Mouse (Mus musculus) liver, embryonic 11.5 days (tissue): ENCODE data around the gene AA986860. TPM values are rescaled to one million over a fixed set of nuclear protein-coding genes. Genes with fewer than 3 reads are reported as not detected.

Experiments used
- ATAC-seq: fragments of 200-750 bp; cut with Nextera tagmentation; replicated peaks from 2 replicates; pipeline ENCODE4 v1.8.0; 2017; ENCODE audit warnings: moderate number of reproducible peaks, mild to moderate bottlenecking, moderate TSS enrichment, moderate library complexity; ENCODE audit not compliant: low FRiP score
- DNase-seq: peaks from one replicate; pipeline ENCODE4 v3.0.0-alpha.2; 2017; ENCODE audit warnings: low spot score
- H3K27ac ChIP-seq: fragments of 300-500 bp; sonication (generic); 2 replicates; pipeline ENCODE4 v1.5.1; 2014; ENCODE audit warnings: mild to moderate bottlenecking, low read depth, low read length, control low read depth
- H3K27me3 ChIP-seq: fragments of 300-500 bp; sonication (generic); replicated peaks from 2 replicates; pipeline ENCODE4 v1.6.1; 2014; ENCODE audit warnings: low read length, mixed read lengths; ENCODE audit not compliant: control insufficient read depth, insufficient read depth
- H3K36me3 ChIP-seq: fragments of 300-500 bp; sonication (generic); 2 replicates; pipeline ENCODE4 v1.6.1; 2014; ENCODE audit warnings: mild to moderate bottlenecking, low read length, moderate library complexity, mixed read lengths; ENCODE audit not compliant: control insufficient read depth, insufficient read depth
- H3K4me1 ChIP-seq: fragments of 300-500 bp; sonication (generic); replicated peaks from 2 replicates; pipeline ENCODE4 v1.6.1; 2014; ENCODE audit warnings: low read length, mixed read lengths; ENCODE audit not compliant: control insufficient read depth, insufficient read depth
- H3K4me2 ChIP-seq: fragments of 300-500 bp; sonication (generic); 2 replicates; pipeline ENCODE4 v1.6.1; 2014; ENCODE audit warnings: mild to moderate bottlenecking, control low read depth, moderate library complexity
- H3K4me3 ChIP-seq: fragments of 300-500 bp; sonication (generic); 2 replicates; pipeline ENCODE4 v1.5.1; 2014; ENCODE audit warnings: low read depth, low read length, control low read depth
- H3K9ac ChIP-seq: fragments of 300-500 bp; sonication (generic); 2 replicates; pipeline ENCODE4 v1.6.1; 2014; ENCODE audit warnings: low read depth, low read length, control low read depth
- H3K9me3 ChIP-seq: fragments of 300-500 bp; sonication (generic); 2 replicates; pipeline ENCODE4 v1.6.1; 2016; ENCODE audit warnings: low read length, inconsistent platforms, mixed read lengths; ENCODE audit not compliant: control insufficient read depth
- WGBS: fragments of 180-500 bp; shearing (Covaris S2); extraction: QIAGEN DNeasy Blood & Tissue Kit; methylation state at CpG from one replicate; pipeline ENCODE4 v1.1.7; 2014; 5-methylcytosine and 5-hydroxymethylcytosine counted together
- polyA plus RNA-seq: library from polyadenylated mRNA; unstranded; fragments of >200 nt; fragmentation: Nextera tagmentation; extraction: Ambion mirVana; gene quantifications from 2 replicates; pipeline ENCODE4 v1.2.1, GENCODE M21; 2014

The AA986860 gene
- polyA plus RNA-seq, 1 experiment from 2014 or later = 7.1 TPM

- Histone ChIP-seq H3K4me1 (peaks cover 25% of the 10 kb centered on the region), H3K27me3 (no peaks in the 10 kb centered on the region), H3K9ac (no peak within 1 kb of the TSS), H3K36me3 (no peaks in the 10 kb centered on the region), H3K9me3 (no peaks in the 10 kb centered on the region), H3K27ac (no peak within 1 kb of the TSS), H3K4me3 (no peak within 1 kb of the TSS), H3K4me2 (no peak within 1 kb of the TSS)
- ATAC-seq = no peak
- WGBS = 77% methylated on average over 2 of the region's 2 CpGs
- DNase-seq = no peak
These were observed 2.6 kb upstream of the AA986860 start, which contains the start of gene Pfkfb2 for GRCm38 (mm10) chr1:130729153-130729552. Gene Pfkfb2 (minus strand): TSS chr1:130729253.

GRCm38 (mm10) chr1:130732706-130733658 is 1.2 kb downstream of the AA986860 start:
- WGBS = 66% methylated on average over 13 of the region's 13 CpGs
- Histone ChIP-seq H3K27me3 (no peaks in the 10 kb centered on the region), H3K9me3 (no peaks in the 10 kb centered on the region), H3K4me1 (peaks cover 45% of the 10 kb centered on the region), H3K27ac (peak overlapping the region; percentile 61), H3K4me2 (peak overlapping the region; percentile 74), H3K36me3 (no peaks in the 10 kb centered on the region), H3K4me3 (peak overlapping the region; percentile 49), H3K9ac (peak overlapping the region; percentile 43)
- DNase-seq (no peak), ATAC-seq (peak; percentile 48)

- H3K9ac ChIP-seq = no peak overlapping the region
- peak overlapping the region; percentile 49 for H3K4me3 ChIP-seq
- peak overlapping the region; percentile 61; the same call in 1 of the 2 replicates for H3K27ac ChIP-seq
- WGBS = 82% methylated on average over 4 of the region's 4 CpGs
- H3K9me3 ChIP-seq = no peaks in the 10 kb centered on the region
- no peak for ATAC-seq
- DNase-seq = no peak
- H3K36me3 ChIP-seq = no peaks in the 10 kb centered on the region
- H3K4me1 ChIP-seq = peaks cover 51% of the 10 kb centered on the region
- peak overlapping the region; percentile 74 for H3K4me2 ChIP-seq
- no peaks in the 10 kb centered on the region for H3K27me3 ChIP-seq
These were observed 1.9 kb downstream of the AA986860 start for GRCm38 (mm10) chr1:130733671-130734070.

- H3K4me1 ChIP-seq = peaks cover 58% of the 10 kb centered on the region
- no peak for DNase-seq
- no peaks in the 10 kb centered on the region for H3K9me3 ChIP-seq
- 74% methylated on average over 5 of the region's 5 CpGs for WGBS
- 0 out of 2 replicates have a peak overlapping the region, but pooled peaks have one; percentile 74 for H3K4me2 ChIP-seq
- H3K9ac ChIP-seq = no peak overlapping the region
- H3K27me3 ChIP-seq = no peaks in the 10 kb centered on the region
- ATAC-seq = no peak
- H3K36me3 ChIP-seq = no peaks in the 10 kb centered on the region
- no peak overlapping the region for H3K27ac ChIP-seq
- no peak overlapping the region for H3K4me3 ChIP-seq
These were observed 2.7 kb downstream of the AA986860 start for GRCm38 (mm10) chr1:130734452-130734851.

- H3K4me3 ChIP-seq = no peak overlapping the region
- H3K27ac ChIP-seq = no peak overlapping the region
- WGBS = 79% methylated on average over 8 of the region's 8 CpGs
- no peak for ATAC-seq
- H3K36me3 ChIP-seq = no peaks in the 10 kb centered on the region
- peaks cover 61% of the 10 kb centered on the region for H3K4me1 ChIP-seq
- no peak for DNase-seq
- H3K27me3 ChIP-seq = no peaks in the 10 kb centered on the region
- H3K4me2 ChIP-seq = no peak overlapping the region
- H3K9me3 ChIP-seq = no peaks in the 10 kb centered on the region
- H3K9ac ChIP-seq = no peak overlapping the region
These were observed 3.1 kb downstream of the AA986860 start for GRCm38 (mm10) chr1:130734852-130735251.

GRCm38 (mm10) chr1:130737411-130737881 is 5.7 kb downstream of the AA986860 start:
- 47% methylated on average over 11 of the region's 11 CpGs for WGBS
- ATAC-seq (no peak), DNase-seq (no peak)
- Histone ChIP-seq H3K27me3 (no peaks in the 10 kb centered on the region), H3K9ac (no peak overlapping the region), H3K4me2 (peak overlapping the region; percentile 25), H3K27ac (peak overlapping the region; percentile 46; the same call in 1 of the 2 replicates), H3K4me3 (no peak overlapping the region), H3K4me1 (peaks cover 66% of the 10 kb centered on the region), H3K9me3 (no peaks in the 10 kb centered on the region), H3K36me3 (no peaks in the 10 kb centered on the region)

- H3K27me3 ChIP-seq = no peaks in the 10 kb centered on the region
- WGBS = 93% methylated on average over 7 of the region's 7 CpGs
- H3K27ac ChIP-seq = no peak overlapping the region
- no peak overlapping the region for H3K9ac ChIP-seq
- H3K4me3 ChIP-seq = no peak overlapping the region
- DNase-seq (no peak), ATAC-seq (no peak)
- peaks cover 70% of the 10 kb centered on the region for H3K4me1 ChIP-seq
- H3K36me3 ChIP-seq = no peaks in the 10 kb centered on the region
- no peaks in the 10 kb centered on the region for H3K9me3 ChIP-seq
- no peak overlapping the region for H3K4me2 ChIP-seq
These were observed 6.1 kb downstream of the AA986860 start for GRCm38 (mm10) chr1:130737916-130738315.

GRCm38 (mm10) chr1:130738551-130739106 is 6.9 kb downstream of the AA986860 start:
- no peaks in the 10 kb centered on the region for H3K36me3 ChIP-seq
- peak overlapping the region; percentile 83 for H3K4me2 ChIP-seq
- DNase-seq (no peak), ATAC-seq (no peak)
- no peaks in the 10 kb centered on the region for H3K27me3 ChIP-seq
- H3K27ac ChIP-seq = peak overlapping the region; percentile 47; the same call in 1 of the 2 replicates
- no peak overlapping the region for H3K9ac ChIP-seq
- H3K4me1 ChIP-seq = peaks cover 70% of the 10 kb centered on the region
- 69% methylated on average over 3 of the region's 3 CpGs for WGBS
- no peak overlapping the region for H3K4me3 ChIP-seq
- no peaks in the 10 kb centered on the region for H3K9me3 ChIP-seq
